Mouse (Mus musculus): Measurements from ENCODE around the gene Car14.
"Not testable (repeated sequence)": the region's sequence is repeated elsewhere in the genome, so short reads cannot be mapped to it uniquely, and the experiment has no call there.

Car14 gene

DNA sequence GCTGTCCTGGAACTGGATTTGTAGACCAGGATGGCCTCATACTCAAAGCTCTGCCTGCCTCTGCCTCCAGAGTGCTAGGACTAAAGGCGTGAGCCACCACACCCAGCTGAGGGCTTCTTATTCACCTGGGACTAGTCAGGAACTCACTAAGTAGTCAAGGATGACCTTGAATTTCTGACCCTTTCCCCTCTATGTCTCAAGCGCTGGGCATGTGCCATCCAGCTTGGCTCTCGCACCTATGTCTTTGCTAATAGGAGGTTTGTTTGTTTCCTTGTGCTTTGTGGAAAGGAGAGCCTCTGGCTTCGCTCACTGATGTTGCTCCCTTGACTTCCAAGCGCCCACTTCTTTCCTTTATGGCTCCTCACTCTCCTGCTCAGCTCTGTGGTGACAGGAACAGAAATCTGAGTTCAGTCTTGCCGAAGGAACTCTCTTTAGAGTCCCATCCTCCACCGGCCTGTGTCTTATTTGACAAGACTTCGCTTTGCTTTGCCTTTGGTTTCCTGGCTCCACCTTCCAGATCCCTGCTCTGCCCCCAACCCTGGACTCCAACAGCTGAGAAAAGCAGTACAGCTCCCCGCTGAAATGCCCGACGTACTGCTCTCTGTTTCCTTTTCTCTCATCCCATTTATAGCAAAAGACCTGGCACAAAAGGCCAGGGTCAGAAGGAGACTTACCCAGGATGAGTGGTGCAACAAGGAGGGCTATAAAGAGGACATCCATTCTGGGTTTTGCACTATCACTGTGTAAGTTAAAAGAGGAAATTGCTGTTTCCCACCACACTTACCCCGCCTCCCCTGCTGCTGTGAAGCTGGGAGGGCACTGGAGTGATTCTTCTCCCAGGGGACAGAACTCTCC, 13.1 kb downstream of the Car14 start, which contains the start of gene BC028528:
Gene BC028528 (minus strand): TSS at position 795 of the 855 bp plus-strand sequence.
- DNase-seq (ENCODE audit: low spot score): no peak

DNA sequence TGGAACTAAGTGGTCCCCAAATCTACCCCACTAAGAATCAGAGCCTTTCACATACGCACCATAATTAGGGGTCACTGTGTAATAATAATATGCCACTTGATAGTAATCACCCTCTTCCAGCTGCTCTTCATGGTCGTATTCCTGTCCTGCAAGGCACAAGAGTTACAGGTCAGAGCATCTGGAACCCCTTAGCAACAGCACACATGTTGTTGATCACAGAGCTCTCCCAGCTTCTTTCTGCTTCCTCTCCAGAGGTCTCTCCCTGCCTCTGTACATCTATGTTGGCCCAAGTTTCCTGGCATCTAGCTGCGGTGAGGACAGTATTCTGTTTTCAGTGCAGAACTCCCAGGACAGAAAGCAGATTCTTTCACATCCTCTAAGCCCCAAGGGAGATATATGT, 14.8 kb downstream of the Car14 start:
- DNase-seq (ENCODE audit: low spot score): no peak

GRCm38 (mm10) chr3:95887596-95887995, 16.9 kb downstream of the Car14 start:
- DNase-seq (ENCODE audit: low spot score): no peak

- no peak for DNase-seq (ENCODE audit: low spot score)
Measured at GRCm38 (mm10) chr3:95884400-95884799, 20.1 kb downstream of the Car14 start.

DNA sequence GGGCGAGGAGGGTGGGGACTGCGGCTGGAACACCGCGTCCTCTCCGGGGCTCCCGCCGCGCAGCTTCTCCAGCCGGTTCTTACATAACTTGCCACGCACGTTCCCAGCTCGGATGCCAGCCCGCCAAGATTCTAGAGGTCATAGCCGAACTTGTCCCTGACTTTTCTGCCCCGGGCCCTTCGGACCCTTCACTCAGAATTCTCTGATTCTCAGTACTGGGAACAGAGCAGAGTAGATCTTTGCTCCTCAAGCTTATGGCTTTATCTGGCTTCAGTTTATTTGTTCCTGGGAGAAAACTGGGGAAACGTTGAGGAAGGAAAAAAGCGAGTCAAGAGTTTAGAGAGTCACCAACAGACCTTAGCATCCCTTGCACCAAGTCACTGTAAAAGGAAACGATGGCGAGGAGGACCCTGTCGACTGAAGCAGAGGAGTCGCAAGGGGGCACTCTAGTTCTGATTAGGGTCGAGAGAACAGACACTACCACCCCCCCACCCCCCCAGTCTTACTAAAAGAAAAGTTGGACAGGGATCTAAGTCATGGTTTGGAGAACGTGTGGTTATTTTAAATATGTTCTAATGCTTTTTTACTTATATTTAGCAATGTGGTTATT, 21.6 kb downstream of the Car14 start:
- DNase-seq (ENCODE audit: low spot score): peak; percentile 78

DNA sequence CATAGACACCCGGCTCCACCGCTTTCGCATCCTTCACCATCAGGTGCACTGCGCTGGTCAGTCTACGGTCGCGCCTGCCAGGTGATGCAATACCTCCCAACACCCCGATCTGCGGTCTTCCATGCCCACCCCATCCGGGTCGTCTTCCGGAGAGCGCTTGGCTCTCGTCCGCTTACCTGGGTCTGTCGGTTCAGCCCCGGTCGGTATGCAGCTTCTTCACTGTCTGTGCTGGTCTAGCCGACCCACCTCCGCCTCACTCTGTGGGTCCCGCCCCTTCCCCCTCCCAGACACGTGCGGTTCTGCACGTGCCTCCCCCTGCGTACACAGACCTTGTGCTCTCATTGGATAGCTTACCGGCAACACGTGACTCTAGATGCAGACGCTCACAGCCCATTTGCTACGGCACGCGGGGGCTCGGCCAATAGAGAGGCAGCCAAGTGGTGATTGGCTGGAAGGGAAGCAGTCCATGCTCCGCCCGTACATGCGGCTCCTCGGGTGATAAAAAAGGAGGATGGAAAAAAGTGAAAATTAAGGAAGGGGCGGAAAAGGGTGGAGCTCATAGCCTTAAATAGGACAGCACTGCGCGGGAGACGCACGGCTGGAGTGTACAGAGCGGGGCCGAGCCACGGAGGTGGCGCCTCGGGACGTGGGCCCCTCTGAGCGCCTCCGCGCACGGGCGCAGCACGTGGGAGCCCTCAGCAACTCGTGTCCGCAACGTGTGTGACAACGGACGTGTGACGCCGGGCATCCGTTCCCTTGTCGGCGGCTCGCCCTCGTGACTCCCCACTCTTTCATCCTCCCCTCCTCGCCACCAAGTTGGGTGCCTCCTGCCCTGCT, 22.3 kb downstream of the Car14 start, which contains the start of gene Ciart:
Gene Ciart (minus strand): TSS at position 273 of the 837 bp plus-strand sequence.
- DNase-seq (ENCODE audit: low spot score): peak; percentile 93

DNA sequence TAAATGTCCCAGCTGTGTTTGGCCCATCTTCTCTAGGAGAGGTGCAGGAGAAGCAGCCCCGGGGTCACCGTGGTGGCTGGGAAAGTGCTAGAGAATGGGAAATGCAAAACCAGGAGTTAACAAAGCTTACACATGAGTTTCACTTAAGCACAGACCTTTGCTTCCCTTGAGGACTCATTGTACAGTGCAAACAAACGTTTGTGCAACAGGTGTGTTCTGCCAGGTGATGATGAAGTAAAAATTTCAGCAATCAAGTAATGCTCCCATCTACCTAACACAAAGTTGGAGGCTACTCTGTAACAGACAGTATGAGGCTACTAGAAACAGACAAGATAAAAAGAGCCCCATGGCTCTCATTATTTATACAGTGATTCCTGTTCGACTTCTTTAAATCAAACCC, 25.4 kb downstream of the Car14 start:
- no peak for DNase-seq (ENCODE audit: low spot score)

DNA sequence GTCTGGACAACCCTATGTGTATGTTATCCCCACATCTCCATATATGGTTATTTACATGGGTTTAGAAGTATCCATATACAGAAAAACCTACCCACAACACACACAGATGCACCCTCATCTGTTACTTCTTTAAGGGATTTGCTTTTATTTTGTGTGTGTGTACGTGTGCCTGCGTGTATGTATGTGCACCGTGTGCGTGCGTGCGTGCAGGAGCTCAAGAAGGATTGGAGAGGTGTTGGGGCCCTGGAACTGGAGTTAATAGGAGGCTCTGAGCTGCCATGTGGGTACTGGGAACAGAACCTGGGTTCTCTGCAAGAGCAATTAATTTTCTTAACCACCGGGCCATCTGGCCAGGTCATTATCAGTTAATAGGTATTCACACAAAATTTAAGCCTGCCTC, 32.4 kb downstream of the Car14 start:
- no peak for DNase-seq (ENCODE audit: low spot score)

DNA sequence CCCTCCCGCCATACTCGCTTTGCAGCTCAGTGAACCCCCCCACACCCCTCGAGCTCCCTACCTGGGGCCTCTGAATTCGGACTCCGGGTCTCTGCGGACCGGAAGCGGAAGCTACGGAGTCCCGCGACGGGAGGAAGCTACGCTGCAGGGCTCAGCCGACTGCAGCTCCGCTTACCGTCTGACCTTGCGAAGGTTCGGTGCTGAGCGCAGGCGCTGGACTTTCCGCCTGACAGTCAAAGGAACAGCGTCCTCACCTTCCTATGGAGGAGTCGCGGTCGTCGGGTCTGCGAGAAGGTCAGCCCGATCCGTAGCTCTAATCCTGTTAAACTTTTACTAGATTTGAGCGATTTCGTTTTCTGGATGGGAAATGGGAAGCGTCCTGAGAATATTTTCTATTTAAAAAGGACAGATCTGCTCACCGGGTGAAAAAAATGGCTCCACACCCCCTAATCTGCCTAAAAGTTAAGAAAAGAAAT, 33.1 kb downstream of the Car14 start, which contains the start of gene Mrps21:
Gene Mrps21 (minus strand): TSS at position 128 of the 476 bp plus-strand sequence.
- no peak for DNase-seq (ENCODE audit: low spot score)

GRCm38 (mm10) chr3:95870976-95871375, 33.5 kb downstream of the Car14 start:
- DNase-seq (ENCODE audit: low spot score): no peak

DNA sequence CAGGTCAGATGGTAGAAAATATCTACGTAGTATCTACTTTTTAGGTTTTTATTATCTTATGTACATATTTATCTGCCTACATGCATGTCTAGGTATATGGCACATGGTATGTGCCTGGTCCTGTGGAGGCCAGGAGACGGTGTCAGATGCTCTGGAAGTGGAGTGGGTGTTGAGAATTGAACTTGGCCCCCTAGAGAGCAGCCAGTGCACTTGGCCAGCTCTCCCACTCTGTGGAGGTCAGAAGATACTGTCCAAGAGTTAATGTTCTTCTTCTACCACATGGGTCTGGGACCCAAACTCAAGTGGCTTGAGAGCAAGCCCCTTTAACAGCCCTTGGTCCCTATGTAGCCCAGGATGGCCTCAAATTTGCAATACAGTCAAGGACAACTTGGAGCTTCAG, 37.1 kb downstream of the Car14 start:
- no peak for DNase-seq (ENCODE audit: low spot score)

GRCm38 (mm10) chr3:95866071-95866470, 38.4 kb downstream of the Car14 start:
- no peak for DNase-seq (ENCODE audit: low spot score)

- DNase-seq (ENCODE audit: low spot score): no peak
Measured at GRCm38 (mm10) chr3:95865571-95865970, 38.9 kb downstream of the Car14 start.

DNA sequence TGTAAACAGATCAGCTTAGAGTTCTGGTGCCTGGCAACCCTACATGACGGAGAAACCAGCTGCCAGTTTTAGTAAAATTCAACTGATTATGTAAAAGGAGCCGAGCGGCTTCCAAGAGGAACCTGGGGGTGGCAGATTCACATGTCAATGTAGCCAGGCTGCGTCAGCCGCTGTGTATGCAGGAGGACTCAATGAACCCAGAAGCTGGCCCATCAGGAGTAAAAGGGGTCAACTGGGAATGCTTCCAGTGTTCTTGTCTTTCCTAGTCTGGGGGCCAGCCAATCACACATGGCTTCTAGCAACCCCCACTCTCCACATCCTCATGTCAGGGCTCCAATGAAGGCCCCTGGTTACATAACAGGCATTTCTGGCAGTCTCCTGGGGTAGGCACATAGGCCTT, 39.4 kb downstream of the Car14 start:
- DNase-seq (ENCODE audit: low spot score): peak; percentile 69

DNA sequence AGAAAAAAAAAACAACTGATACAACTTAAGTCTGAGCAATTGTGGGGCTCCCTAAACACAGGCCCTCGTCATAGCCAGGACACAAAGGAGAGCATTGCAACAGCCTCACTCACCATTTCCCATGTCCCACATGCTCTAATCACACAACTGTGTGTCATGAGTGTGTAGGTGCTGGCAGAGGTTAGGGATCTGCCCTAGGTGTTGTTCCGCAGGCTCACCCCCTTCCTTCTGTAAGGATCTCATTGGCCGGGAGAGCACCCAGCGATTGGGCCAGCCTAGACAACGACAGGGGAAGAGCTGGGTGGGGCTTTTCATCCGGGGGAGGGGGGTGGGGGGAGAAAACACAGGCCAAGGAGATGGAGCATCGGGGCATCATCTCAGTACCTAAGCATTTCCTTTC, 40.9 kb downstream of the Car14 start:
- no peak for DNase-seq (ENCODE audit: low spot score)

GRCm38 (mm10) chr3:95861796-95862195, 42.7 kb downstream of the Car14 start:
- peak; percentile 84 for DNase-seq (ENCODE audit: low spot score)

- no peak for DNase-seq (ENCODE audit: low spot score)
Measured at GRCm38 (mm10) chr3:95861216-95861615, 43.3 kb downstream of the Car14 start.

DNA sequence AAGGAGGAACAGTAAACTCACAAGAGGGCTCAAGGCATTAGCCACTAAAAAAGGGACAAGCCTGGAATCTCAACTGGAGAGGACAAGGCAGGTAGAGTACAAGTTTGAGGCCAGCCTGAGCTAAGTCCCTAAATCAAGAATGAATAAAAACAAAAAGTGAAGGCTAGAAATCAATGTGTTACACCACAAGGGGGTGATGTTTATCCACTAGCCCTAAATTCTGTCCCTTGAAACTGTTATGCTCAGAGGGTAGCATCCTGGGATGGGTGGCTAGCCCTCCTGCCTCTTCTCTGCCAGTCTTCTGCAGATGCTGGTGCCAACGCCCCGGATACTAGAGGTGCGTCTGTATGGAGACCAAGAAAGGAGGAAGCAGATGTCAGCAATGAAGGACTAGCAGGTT, 44.2 kb downstream of the Car14 start:
- no peak for DNase-seq (ENCODE audit: low spot score)

DNA sequence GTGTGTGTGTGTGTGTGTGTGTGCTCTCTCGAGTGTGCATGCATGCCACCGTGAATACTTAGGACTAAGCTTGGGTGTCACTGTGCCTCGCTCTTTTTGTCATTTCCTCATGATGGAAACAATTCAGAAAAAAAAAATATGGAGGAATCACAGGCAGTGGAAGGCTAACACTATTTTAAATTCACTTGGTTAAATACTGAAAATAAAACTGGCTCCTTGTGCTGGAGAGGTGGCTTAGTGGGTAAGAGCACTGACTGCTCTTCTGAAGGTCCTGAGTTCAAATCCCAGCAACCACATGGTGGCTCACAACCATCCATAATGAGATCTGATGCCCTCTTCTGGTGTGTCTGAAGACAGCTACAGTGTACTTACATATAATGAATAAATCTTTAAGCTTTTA, 46.2 kb downstream of the Car14 start:
- DNase-seq (ENCODE audit: low spot score): not testable (repeated sequence)

DNA sequence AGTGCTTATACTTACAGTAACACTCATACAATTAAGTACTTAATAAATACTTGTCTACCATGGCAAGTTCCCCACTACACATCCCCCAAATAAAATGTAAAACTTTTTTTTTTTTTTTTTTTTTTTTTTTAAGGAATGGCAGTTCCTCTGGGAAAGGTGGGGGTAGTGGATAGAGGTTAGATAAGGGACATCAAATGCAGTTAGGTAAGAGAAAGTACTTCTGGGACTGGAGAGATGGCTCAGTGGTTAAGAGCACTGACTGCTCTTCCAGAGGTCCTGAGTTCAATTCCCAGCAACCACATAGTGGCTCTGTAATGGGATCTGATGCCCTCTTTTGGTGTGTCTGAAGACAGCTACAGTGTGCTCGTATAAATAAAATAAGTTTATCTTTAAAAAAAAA, 47.4 kb downstream of the Car14 start:
- DNase-seq (ENCODE audit: low spot score): not testable (repeated sequence)

DNA sequence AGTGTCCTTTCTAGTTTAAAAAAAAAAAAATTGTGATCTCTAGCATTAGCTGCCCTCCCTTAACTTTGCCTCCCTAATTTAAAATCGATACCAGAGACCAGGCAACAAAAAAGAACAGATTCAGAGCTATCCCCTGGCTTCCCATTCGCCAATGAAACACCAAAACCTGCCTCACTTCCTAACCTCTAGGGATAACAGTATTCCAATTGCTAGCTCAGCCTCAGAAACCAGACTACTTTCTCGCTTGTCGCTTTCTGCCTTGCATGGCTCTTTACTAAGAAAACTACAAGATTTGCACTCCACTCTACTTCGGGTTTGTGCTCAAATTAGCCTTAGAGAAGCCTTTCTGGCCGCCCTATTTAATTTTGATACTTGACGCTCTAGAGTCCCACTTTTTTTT, 48.4 kb downstream of the Car14 start:
- no peak for DNase-seq (ENCODE audit: low spot score)

- DNase-seq (ENCODE audit: low spot score): peak; percentile 83
Measured at GRCm38 (mm10) chr3:95855502-95856089, 48.9 kb downstream of the Car14 start, which contains the start of gene Prpf3. TSS of gene Prpf3 (minus strand) at chr3:95855885.
